Mouse (Mus musculus): Measurements from ENCODE around the gene Acr. TPM values are rescaled to one million over a fixed set of nuclear protein-coding genes. Genes with fewer than 3 reads are reported as not detected.

Acr gene
- polyA plus RNA-seq, 1 experiment from 2014 or later = 0.43 TPM

DNA sequence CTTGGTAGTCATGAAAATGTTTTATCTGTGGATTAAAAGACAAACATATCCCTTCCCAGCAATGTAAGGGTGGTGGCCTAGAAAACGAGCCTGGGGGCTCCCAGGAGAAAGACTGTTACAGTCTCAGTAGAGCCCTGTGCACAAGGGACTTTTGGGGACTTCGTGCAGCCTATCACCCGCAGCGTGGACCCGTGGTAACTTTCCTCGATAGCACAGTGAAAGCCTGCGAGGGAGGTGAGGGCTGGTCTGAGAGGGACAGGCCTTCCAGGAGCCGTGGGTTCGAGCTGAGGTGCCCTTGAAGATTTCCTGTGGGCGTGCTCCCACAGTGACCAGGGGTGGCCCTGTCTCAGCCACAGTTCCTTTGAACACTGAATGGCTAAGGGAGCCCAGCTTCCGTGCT is 17.5 kb downstream of the Acr start:
- ATAC-seq (replicated peaks; ENCODE audit: low FRiP score, low TSS enrichment, low read depth) (no peak), DNase-seq (ENCODE audit: low spot score) (no peak)
- Histone ChIP-seq H3K4me3 (ENCODE audit: low read depth, low read length) (no peak overlapping the region), H3K36me3 (ENCODE audit: control insufficient read depth, insufficient read depth, low read length) (peaks cover 22% of the 10 kb centered on the region), H3K9ac (ENCODE audit: low read length) (no peak overlapping the region), H3K4me2 (ENCODE audit: low read length) (no peak overlapping the region), H3K4me1 (replicated peaks; ENCODE audit: control insufficient read depth, insufficient read depth, low read length) (no peaks in the 10 kb centered on the region; the same call in 1 of the 2 replicates), H3K9me3 (ENCODE audit: control insufficient read depth, low read length) (no peaks in the 10 kb centered on the region), H3K27ac (ENCODE audit: low read depth) (no peak overlapping the region), H3K27me3 (replicated peaks; ENCODE audit: control insufficient read depth, insufficient read depth, low read length) (no peaks in the 10 kb centered on the region)
- 86% methylated on average over 11 of the region's 11 CpGs for WGBS

DNA sequence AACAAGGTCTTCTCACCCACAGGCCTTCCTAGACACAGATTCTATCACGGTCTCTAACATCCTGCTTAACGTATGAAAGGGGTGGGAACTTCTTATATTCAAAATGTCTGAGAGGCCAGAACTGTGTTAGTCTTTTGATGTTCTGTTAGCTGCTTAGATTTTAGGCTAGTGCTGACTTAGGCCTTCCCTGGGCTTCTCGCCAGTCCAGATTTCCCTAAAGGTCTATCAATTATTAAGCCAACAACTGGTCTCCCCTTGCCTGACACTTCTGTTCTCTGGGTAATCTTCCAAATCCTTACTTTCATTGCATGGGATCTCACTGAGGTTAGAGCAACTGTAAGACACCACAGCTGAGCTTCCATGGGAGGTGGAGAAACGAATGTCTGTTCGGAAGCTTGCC is 21.0 kb downstream of the Acr start:
- H3K9ac ChIP-seq (ENCODE audit: low read length) = no peak overlapping the region
- no peak for ATAC-seq (replicated peaks; ENCODE audit: low FRiP score, low TSS enrichment, low read depth)
- WGBS = 85% methylated on average over 5 of the region's 5 CpGs
- H3K27me3 ChIP-seq (replicated peaks; ENCODE audit: control insufficient read depth, insufficient read depth, low read length) = no peaks in the 10 kb centered on the region
- no peak overlapping the region for H3K4me2 ChIP-seq (ENCODE audit: low read length)
- no peak overlapping the region for H3K27ac ChIP-seq (ENCODE audit: low read depth)
- H3K9me3 ChIP-seq (ENCODE audit: control insufficient read depth, low read length) = no peaks in the 10 kb centered on the region
- peaks cover 5% of the 10 kb centered on the region; the same call in 1 of the 2 replicates for H3K4me1 ChIP-seq (replicated peaks; ENCODE audit: control insufficient read depth, insufficient read depth, low read length)
- H3K36me3 ChIP-seq (ENCODE audit: control insufficient read depth, insufficient read depth, low read length) = peaks cover 19% of the 10 kb centered on the region
- no peak for DNase-seq (ENCODE audit: low spot score)
- no peak overlapping the region for H3K4me3 ChIP-seq (ENCODE audit: low read depth, low read length)

DNA sequence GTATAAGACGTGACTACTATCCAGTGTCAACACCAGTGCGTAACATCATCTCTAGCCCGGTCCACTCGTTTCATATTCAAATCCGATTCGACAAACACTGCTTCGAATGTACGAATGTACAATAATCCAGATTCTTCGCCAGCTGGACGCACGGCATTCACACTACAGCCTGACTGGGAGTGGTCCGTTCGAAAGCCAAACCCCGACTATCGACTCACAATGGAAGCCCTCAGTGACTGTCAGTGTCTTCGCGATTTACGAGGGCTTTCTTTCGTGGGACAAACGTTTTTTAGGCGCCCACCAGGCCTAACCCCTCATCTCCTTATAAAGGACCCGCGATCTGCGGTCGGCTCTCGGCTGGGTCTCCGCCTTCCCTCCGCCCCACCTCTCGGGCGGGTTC is 23.2 kb downstream of the Acr start:
- peak overlapping the region; percentile 82 for H3K4me2 ChIP-seq (ENCODE audit: low read length)
- ATAC-seq (replicated peaks; ENCODE audit: low FRiP score, low TSS enrichment, low read depth) (peak; percentile 53), DNase-seq (ENCODE audit: low spot score) (no peak)
- H3K9me3 ChIP-seq (ENCODE audit: control insufficient read depth, low read length) = no peaks in the 10 kb centered on the region
- H3K27ac ChIP-seq (ENCODE audit: low read depth) = no peak overlapping the region
- H3K4me1 ChIP-seq (replicated peaks; ENCODE audit: control insufficient read depth, insufficient read depth, low read length) = peaks cover 5% of the 10 kb centered on the region; the same call in 1 of the 2 replicates
- peak overlapping the region; percentile 79 for H3K4me3 ChIP-seq (ENCODE audit: low read depth, low read length)
- peaks cover 13% of the 10 kb centered on the region for H3K36me3 ChIP-seq (ENCODE audit: control insufficient read depth, insufficient read depth, low read length)
- 2% methylated on average over 30 of the region's 30 CpGs for WGBS
- peak overlapping the region; percentile 57 for H3K9ac ChIP-seq (ENCODE audit: low read length)
- H3K27me3 ChIP-seq (replicated peaks; ENCODE audit: control insufficient read depth, insufficient read depth, low read length) = no peaks in the 10 kb centered on the region

DNA sequence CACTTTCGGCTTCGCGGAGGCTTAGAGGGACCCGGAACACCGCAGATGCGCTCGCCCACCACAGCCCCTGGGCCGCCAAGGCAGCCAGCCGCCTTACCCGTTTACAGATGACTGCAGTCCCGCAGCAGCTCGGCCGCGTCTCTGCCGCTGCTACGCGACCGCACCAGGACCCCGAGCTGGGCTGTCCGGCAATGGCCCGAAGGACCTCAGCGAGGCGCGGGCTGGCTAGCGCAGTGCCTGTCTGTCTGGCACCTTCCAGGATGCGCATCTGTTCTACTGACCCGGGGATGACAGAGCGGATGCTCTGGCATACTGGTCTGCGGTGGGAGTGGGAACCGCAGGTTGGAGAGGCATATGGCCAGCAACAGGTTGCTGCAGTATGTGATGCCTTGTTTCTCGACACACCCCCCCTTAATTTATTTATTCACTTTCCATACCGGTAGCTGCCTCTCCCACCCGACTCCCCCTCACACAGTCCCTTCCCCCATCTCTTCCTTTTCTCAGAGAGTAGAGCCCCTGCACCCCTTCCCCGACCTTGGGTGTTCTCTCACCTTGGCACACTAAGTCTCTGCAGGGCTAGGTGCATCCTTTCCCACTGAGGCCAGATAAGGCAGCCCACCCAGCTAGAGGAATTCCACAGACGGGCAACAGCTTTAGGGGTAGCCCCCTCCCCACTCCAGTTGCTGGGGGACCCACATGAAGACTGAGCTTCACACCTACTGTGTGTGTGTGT is 23.8 kb downstream of the Acr start, which contains the start of gene Rabl2:
Gene Rabl2 (minus strand): TSS at position 201 of the 733 bp plus-strand sequence.
- under 1% methylated on average over 35 of the region's 35 CpGs for WGBS
- peaks cover 11% of the 10 kb centered on the region for H3K36me3 ChIP-seq (ENCODE audit: control insufficient read depth, insufficient read depth, low read length)
- DNase-seq (ENCODE audit: low spot score) = peak; percentile 97
- H3K4me3 ChIP-seq (ENCODE audit: low read depth, low read length) = peak within 1 kb of the TSS; percentile 79
- peak within 1 kb of the TSS; percentile 57 for H3K9ac ChIP-seq (ENCODE audit: low read length)
- H3K27ac ChIP-seq (ENCODE audit: low read depth) = peak within 1 kb of the TSS; percentile 2; the same call in 1 of the 2 replicates
- peaks cover 5% of the 10 kb centered on the region; the same call in 1 of the 2 replicates for H3K4me1 ChIP-seq (replicated peaks; ENCODE audit: control insufficient read depth, insufficient read depth, low read length)
- no peaks in the 10 kb centered on the region for H3K27me3 ChIP-seq (replicated peaks; ENCODE audit: control insufficient read depth, insufficient read depth, low read length)
- H3K9me3 ChIP-seq (ENCODE audit: control insufficient read depth, low read length) = no peaks in the 10 kb centered on the region
- ATAC-seq (replicated peaks; ENCODE audit: low FRiP score, low TSS enrichment, low read depth) = peak; percentile 95
- H3K4me2 ChIP-seq (ENCODE audit: low read length) = peak within 1 kb of the TSS; percentile 82

DNA sequence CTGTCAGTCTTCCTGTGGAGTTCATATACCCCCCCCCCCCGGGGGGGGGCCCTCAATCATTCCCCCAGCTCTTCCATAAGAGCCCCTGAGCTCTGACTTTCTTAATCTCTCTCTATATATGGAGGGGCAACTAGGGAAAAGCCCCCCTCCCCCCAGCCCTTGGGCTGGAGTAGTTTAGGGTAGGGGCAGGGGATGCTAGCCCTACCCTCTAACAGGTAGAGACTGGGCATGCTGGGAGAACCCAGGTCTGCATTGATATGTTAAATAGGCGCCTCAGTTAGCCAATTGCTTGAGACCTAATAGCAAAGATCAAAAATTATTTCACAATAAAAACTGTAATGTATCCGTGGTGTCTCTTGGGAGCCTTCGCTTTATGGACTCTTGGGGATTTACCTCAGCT is 24.4 kb downstream of the Acr start:
- Histone ChIP-seq H3K9me3 (ENCODE audit: control insufficient read depth, low read length) (no peaks in the 10 kb centered on the region), H3K27me3 (replicated peaks; ENCODE audit: control insufficient read depth, insufficient read depth, low read length) (no peaks in the 10 kb centered on the region), H3K4me1 (replicated peaks; ENCODE audit: control insufficient read depth, insufficient read depth, low read length) (peaks cover 5% of the 10 kb centered on the region; the same call in 1 of the 2 replicates), H3K4me3 (ENCODE audit: low read depth, low read length) (no peak overlapping the region), H3K9ac (ENCODE audit: low read length) (no peak overlapping the region), H3K4me2 (ENCODE audit: low read length) (peak overlapping the region; percentile 82), H3K27ac (ENCODE audit: low read depth) (no peak overlapping the region), H3K36me3 (ENCODE audit: control insufficient read depth, insufficient read depth, low read length) (peaks cover 5% of the 10 kb centered on the region)
- ATAC-seq (replicated peaks; ENCODE audit: low FRiP score, low TSS enrichment, low read depth) (0 out of 2 replicates have a peak, but pooled peaks have one; percentile 11), DNase-seq (ENCODE audit: low spot score) (no peak)
- WGBS = 47% methylated on average over 4 of the region's 4 CpGs

DNA sequence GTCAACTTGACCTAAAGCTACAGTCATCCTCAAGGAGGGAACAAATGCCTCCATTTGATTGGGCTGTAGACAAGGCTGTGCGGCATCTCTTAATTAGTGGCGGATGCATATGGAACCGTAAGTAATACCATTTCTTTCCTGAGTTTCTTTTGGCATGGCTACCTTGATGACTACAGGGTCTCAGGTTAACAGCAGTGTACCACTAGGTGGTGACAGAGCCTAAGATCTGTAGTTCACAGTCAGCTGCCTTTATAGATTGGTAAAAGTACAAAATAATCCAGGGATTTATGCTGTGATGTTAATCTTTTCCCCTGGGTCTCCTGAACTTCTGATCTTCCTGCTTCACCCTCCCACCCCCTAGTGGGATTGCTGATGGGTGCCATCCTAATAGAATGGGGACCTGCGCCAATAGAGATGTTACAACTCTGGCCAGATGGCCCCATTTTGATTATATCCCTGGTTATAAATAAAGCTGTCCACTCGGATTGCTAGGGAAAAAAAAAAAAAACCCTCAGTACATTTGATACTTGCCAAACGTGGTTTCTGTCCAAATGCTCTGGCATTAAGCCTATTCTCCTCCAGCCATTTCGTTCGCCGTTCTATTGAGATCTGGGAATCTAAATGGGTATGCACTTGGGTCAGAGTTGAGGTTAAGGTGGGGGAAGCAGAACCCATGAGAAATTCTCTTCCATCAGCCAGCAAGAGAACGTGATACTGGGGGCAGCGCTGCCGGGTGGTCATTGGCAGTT is 37.9 kb downstream of the Acr start:
- WGBS = 76% methylated on average over 12 of the region's 12 CpGs
- H3K9ac ChIP-seq (ENCODE audit: low read length) = no peak overlapping the region
- no peaks in the 10 kb centered on the region for H3K9me3 ChIP-seq (ENCODE audit: control insufficient read depth, low read length)
- no peaks in the 10 kb centered on the region for H3K4me1 ChIP-seq (replicated peaks; ENCODE audit: control insufficient read depth, insufficient read depth, low read length)
- H3K27me3 ChIP-seq (replicated peaks; ENCODE audit: control insufficient read depth, insufficient read depth, low read length) = no peaks in the 10 kb centered on the region
- DNase-seq (ENCODE audit: low spot score) = no peak
- no peak overlapping the region for H3K4me2 ChIP-seq (ENCODE audit: low read length)
- H3K36me3 ChIP-seq (ENCODE audit: control insufficient read depth, insufficient read depth, low read length) = no peaks in the 10 kb centered on the region
- no peak overlapping the region for H3K4me3 ChIP-seq (ENCODE audit: low read depth, low read length)
- no peak for ATAC-seq (replicated peaks; ENCODE audit: low FRiP score, low TSS enrichment, low read depth)
- no peak overlapping the region for H3K27ac ChIP-seq (ENCODE audit: low read depth)

DNA sequence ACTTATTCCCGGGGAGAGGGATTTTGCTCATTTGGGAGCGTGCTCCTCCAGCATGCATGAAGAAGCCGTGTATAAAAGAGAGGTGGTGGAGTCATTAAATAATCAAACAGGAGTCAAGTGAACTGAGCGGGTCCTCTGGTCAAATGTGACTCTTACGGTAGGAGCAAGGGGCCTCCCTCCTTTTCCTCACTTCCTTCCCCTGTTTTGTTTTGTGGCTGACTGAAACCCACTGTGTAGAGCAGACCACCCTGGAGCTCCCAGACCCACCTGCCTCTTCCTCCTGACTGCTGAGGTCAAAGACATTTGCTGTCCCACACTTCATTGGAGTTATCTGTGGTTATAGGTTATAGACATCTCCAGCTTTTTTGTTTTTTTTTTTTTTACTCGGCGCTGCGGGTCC is 39.4 kb downstream of the Acr start:
- Histone ChIP-seq H3K27ac (ENCODE audit: low read depth) (no peak overlapping the region), H3K4me1 (replicated peaks; ENCODE audit: control insufficient read depth, insufficient read depth, low read length) (no peaks in the 10 kb centered on the region), H3K36me3 (ENCODE audit: control insufficient read depth, insufficient read depth, low read length) (no peaks in the 10 kb centered on the region), H3K27me3 (replicated peaks; ENCODE audit: control insufficient read depth, insufficient read depth, low read length) (no peaks in the 10 kb centered on the region), H3K4me2 (ENCODE audit: low read length) (no peak overlapping the region), H3K4me3 (ENCODE audit: low read depth, low read length) (no peak overlapping the region), H3K9me3 (ENCODE audit: control insufficient read depth, low read length) (no peaks in the 10 kb centered on the region), H3K9ac (ENCODE audit: low read length) (no peak overlapping the region)
- no peak for DNase-seq (ENCODE audit: low spot score)
- 81% methylated on average over 8 of the region's 8 CpGs for WGBS
- ATAC-seq (replicated peaks; ENCODE audit: low FRiP score, low TSS enrichment, low read depth) = no peak

DNA sequence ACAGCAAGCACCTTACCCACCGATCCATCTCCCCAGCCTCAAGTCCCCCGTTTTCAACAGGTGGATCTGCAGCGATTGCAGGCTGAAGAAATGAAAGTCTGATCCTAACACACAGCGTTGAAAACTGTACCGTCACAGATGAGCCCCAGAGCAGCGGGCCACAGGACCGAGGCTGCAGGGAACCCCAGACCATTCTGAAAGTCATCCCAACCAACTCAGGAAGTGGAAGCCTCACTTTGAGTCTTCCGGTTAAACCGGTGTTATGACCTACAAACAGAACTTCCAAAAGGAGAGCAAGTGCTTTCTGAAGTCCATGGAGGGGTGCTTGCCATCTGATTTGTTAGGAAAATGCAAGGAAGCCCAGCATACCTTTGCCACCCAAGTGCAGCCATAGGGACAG is 39.8 kb downstream of the Acr start:
- Histone ChIP-seq H3K9ac (ENCODE audit: low read length) (no peak overlapping the region), H3K27me3 (replicated peaks; ENCODE audit: control insufficient read depth, insufficient read depth, low read length) (no peaks in the 10 kb centered on the region), H3K27ac (ENCODE audit: low read depth) (no peak overlapping the region), H3K4me3 (ENCODE audit: low read depth, low read length) (no peak overlapping the region), H3K36me3 (ENCODE audit: control insufficient read depth, insufficient read depth, low read length) (no peaks in the 10 kb centered on the region), H3K4me2 (ENCODE audit: low read length) (no peak overlapping the region), H3K9me3 (ENCODE audit: control insufficient read depth, low read length) (no peaks in the 10 kb centered on the region), H3K4me1 (replicated peaks; ENCODE audit: control insufficient read depth, insufficient read depth, low read length) (no peaks in the 10 kb centered on the region)
- WGBS = 81% methylated on average over 9 of the region's 9 CpGs
- ATAC-seq (replicated peaks; ENCODE audit: low FRiP score, low TSS enrichment, low read depth) (no peak), DNase-seq (ENCODE audit: low spot score) (no peak)

All from intestine, embryonic 14.5 days (tissue).